Comparison of ENCODE assay signal across 8 mouse cellular contexts in the genomic region with DNA sequence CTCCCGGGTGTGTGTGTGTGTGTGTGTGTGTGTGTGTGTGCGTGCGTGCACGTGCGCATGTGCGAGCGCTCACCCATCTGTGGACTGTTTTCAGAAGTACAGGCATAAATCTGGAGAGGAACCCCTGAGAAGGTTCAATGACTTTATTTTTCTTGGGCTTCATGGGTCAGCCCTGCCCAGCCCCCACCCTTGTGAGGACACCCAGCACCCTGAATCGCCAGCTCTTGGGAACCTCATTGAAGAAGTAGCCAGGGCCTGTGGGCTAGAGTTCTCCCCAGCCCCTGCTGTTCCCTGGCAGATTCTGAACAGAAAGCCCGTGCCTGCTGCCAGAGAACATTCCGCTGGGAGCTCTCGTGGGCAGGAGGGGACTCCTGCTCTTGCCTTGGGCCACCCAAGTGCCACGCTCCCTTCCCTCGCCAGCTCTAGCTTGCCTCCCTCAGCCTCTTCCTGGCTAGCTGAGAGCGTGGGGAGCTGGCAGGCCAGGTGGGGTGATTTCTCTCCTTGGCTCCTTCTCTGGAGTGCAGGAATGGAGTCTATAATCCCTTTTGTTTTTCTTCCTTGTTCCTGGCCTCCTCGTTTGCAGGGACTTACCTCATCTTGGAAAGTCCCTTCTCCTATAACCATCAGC. TPM values are rescaled to one million over a fixed set of nuclear protein-coding genes. Genes with fewer than 3 reads are reported as not detected.
DNase-seq lines count a peak whose midpoint lies in the region; ATAC-seq and TF ChIP-seq lines count a peak whose summit lies in the region.

No protein-coding gene starts in this region.

- TF ChIP-seq CTCF in brain, embryonic 14.5 days (IDR thresholded peaks at IDR 0.05; ENCODE audit: borderline replicate concordance, extremely low read depth, insufficient read depth, insufficient read length): no peak

- H3K9me3 ChIP-seq in heart, embryonic 10.5 days: no peaks in the 10 kb centered on the region
- H3K9me3 ChIP-seq in kidney, embryonic 15.5 days (replicated peaks): no peaks in the 10 kb centered on the region

- H3K36me3 ChIP-seq in heart, embryonic 10.5 days: peaks cover 26% of the 10 kb centered on the region
- peaks cover 29% of the 10 kb centered on the region for H3K36me3 ChIP-seq in kidney, embryonic 15.5 days
- H3K36me3 ChIP-seq in macrophage (ENCODE audit: inconsistent target): no peaks in the 10 kb centered on the region

- intact Hi-C loops in left cerebral cortex, postnatal 36 days (cut with DNase I): no loop called here

- 77% methylated on average over 15 of the region's 15 CpGs for WGBS in heart, embryonic 10.5 days
- 36% methylated on average over 15 of the region's 15 CpGs for WGBS in kidney, embryonic 15.5 days
- 86% methylated on average over 15 of the region's 15 CpGs for WGBS in macrophage (ENCODE audit: missing documents)

- TF ChIP-seq POLR2A in brain, embryonic 14.5 days (IDR thresholded peaks at IDR 0.05; ENCODE audit: borderline replicate concordance, extremely low read depth, insufficient read depth, insufficient read length, poor library complexity, severe bottlenecking): no peak

- no peak overlapping the region; the same call in 1 of the 2 replicates for H3K9ac ChIP-seq in kidney, embryonic 15.5 days

- no peaks in the 10 kb centered on the region for H3K27me3 ChIP-seq in heart, embryonic 10.5 days (ENCODE audit: insufficient read depth, poor library complexity, severe bottlenecking)
- no peaks in the 10 kb centered on the region for H3K27me3 ChIP-seq in kidney, embryonic 15.5 days

- H3K4me1 ChIP-seq in heart, embryonic 10.5 days: peaks cover 98% of the 10 kb centered on the region
- peaks cover 89% of the 10 kb centered on the region for H3K4me1 ChIP-seq in kidney, embryonic 15.5 days

- ATAC-seq in kidney, embryonic 15.5 days (replicated peaks; ENCODE audit: low FRiP score): no peak

- H3K4me3 ChIP-seq in heart, embryonic 10.5 days: no peak overlapping the region
- H3K4me3 ChIP-seq in kidney, embryonic 15.5 days (replicated peaks): no peak overlapping the region
- no peak overlapping the region for H3K4me3 ChIP-seq in macrophage (ENCODE audit: inconsistent target)

- H3K79me2 ChIP-seq in macrophage (ENCODE audit: inconsistent target): no peaks in the 10 kb centered on the region

- peak overlapping the region; percentile 80 for H3K27ac ChIP-seq in heart, embryonic 10.5 days
- H3K27ac ChIP-seq in kidney, embryonic 15.5 days: peak overlapping the region; percentile 92
- peak overlapping the region; percentile 44; the same call in 1 of the 2 replicates for H3K27ac ChIP-seq in macrophage

- H3K4me2 ChIP-seq in kidney, embryonic 15.5 days: peak overlapping the region; percentile 6; the same call in 1 of the 2 replicates

- peak; percentile 54 to 56 for DNase-seq in left cerebral cortex, postnatal 36 days (ENCODE audit: low spot score in 2 of 2)
- DNase-seq in left cerebral cortex, adult 9 months (ENCODE audit: low spot score in 2 of 2): no peak
- DNase-seq in brain, embryonic 14.5 days (ENCODE audit: low read depth): peak; percentile 67
- no peak for DNase-seq in heart, embryonic 10.5 days (ENCODE audit: low spot score)
- no peak for DNase-seq in ovary, adult 18-20 months (ENCODE audit: low spot score)
- no peak for DNase-seq in thymus, postnatal 36 days

RNA-seq across cellular contexts. Expression of a gene that starts 17.7 kb away (rescaled TPM):
- total RNA-seq in left cerebral cortex, postnatal 36 days (2021): 100 to 1,000 TPM; 109 to 114 TPM
- 35.3 and 63.0 TPM in 2 replicates for polyA plus RNA-seq in brain, embryonic 14.5 days (2012; rRNA removed)
- 17.6 and 22.0 TPM in 2 replicates for polyA plus RNA-seq in heart, embryonic 10.5 days (2016; fragmentation: Nextera tagmentation; extraction: Ambion mirVana)
- polyA plus RNA-seq in kidney, embryonic 15.5 days (2015; fragmentation: Nextera tagmentation; extraction: Ambion mirVana): 24.6 and 28.7 TPM in 2 replicates
- total RNA-seq in macrophage (2018; cell fraction: chromatin; rRNA removed): 10 to 100 TPM; 15.9 to 99.6 (median 53.2) TPM
- 100 to 1,000 TPM in 1 of 26 experiments, 10 to 100 TPM in 25; 25.7 to 101 (median 73.3) TPM for total RNA-seq in macrophage (2018; cell fraction: cytosol; rRNA removed)
- 100 to 1,000 TPM in 4 of 26 experiments, 10 to 100 TPM in 22; 24.4 to 126 (median 65.5) TPM for total RNA-seq in macrophage (2018; cell fraction: nucleus; rRNA removed)
- polyA plus RNA-seq in macrophage (2018): 33.5 to 58.8 TPM (median 46.5 TPM) in 3 replicates

Comparison
In these comparisons a context has a peak if more than half of its experiments do, and no peak if none do; other contexts are left out.
1. DNase-seq: peak in left cerebral cortex, postnatal 36 days (2 of 2) and brain, embryonic 14.5 days (single experiment); none in left cerebral cortex, adult 9 months (0 of 2), heart, embryonic 10.5 days (single experiment), ovary, adult 18-20 months (single experiment) and thymus, postnatal 36 days (0 of 2).
2. Peak in every context shown above with its lines, with median percentiles within 50 percentile points of each other: H3K27ac ChIP-seq.